Comparison of ENCODE assay signal across 8 mouse cellular contexts in genomic region chr16:94258366-94259310, GRCm38 (mm10). TPM values are rescaled to one million over a fixed set of nuclear protein-coding genes. Genes with fewer than 3 reads are reported as not detected.
DNase-seq lines count a peak whose midpoint lies in the region; ATAC-seq and TF ChIP-seq lines count a peak whose summit lies in the region.

No protein-coding gene starts in this region.

- ATAC-seq in limb, embryonic 13.5 days (ENCODE audit: low FRiP score, low read depth), result peak; percentile 33; the same call in 1 of the 2 replicates

- peak; percentile 79; the same call in 1 of the 2 replicates for TF ChIP-seq EP300 in heart, adult 2 months (IDR thresholded peaks at IDR 0.05; ENCODE audit: insufficient read depth, low read depth, low read length)

- no peak overlapping the region for H3K9ac ChIP-seq in heart, adult 2 months (ENCODE audit: low read depth, low read length)
- H3K9ac ChIP-seq in limb, embryonic 13.5 days, result no peak overlapping the region

- TF ChIP-seq CTCF in testis, adult 2 months (IDR thresholded peaks at IDR 0.05; ENCODE audit: control insufficient read depth, insufficient read depth, insufficient replicate concordance, low read depth, low read length), result peak; percentile 52; the same call in 1 of the 2 replicates
- TF ChIP-seq CTCF in heart, adult 2 months (IDR thresholded peaks at IDR 0.05), result peak; percentile 94

- DNase-seq in testis, postnatal 14 days (ENCODE audit: low spot score), result no peak
- peak; percentile 85 for DNase-seq in embryo, embryonic 11.5 days (ENCODE audit: low read depth, low spot score)
- peak; percentile 71 to 81 for DNase-seq in heart, adult 2 months
- DNase-seq in kidney, adult 9 months, result peak; percentile 86
- DNase-seq in naive thymus-derived CD4-positive, alpha-beta T cell, adult 2 months (ENCODE audit: low read depth), result peak; percentile 90
- DNase-seq in splenic B cell, adult 2 months (ENCODE audit: low read depth, low spot score), result peak; percentile 90

- H3K4me1 ChIP-seq in testis, adult 2 months (ENCODE audit: control insufficient read depth, insufficient read depth, low read length), result no peaks in the 10 kb centered on the region
- no peaks in the 10 kb centered on the region for H3K4me1 ChIP-seq in heart, adult 2 months (ENCODE audit: control insufficient read depth, insufficient read depth, low read length)
- peaks cover 19% of the 10 kb centered on the region for H3K4me1 ChIP-seq in limb, embryonic 13.5 days

- intact Hi-C loops in heart, adult 2 months (cut with DNase I), result loop anchor here (1.0 kb wide), 2 partner anchors 220 to 320 kb away; no protein-coding TSS in a partner anchor

- no peaks in the 10 kb centered on the region for H3K79me2 ChIP-seq in heart, adult 2 months (replicated peaks; ENCODE audit: control insufficient read depth, insufficient read depth, low read length)

- no peak for TF ChIP-seq POLR2A in testis, adult 2 months (IDR thresholded peaks at IDR 0.05; ENCODE audit: control insufficient read depth, low read depth, low read length)
- TF ChIP-seq POLR2A in heart, adult 2 months (IDR thresholded peaks at IDR 0.05; ENCODE audit: insufficient read depth, low read depth, low read length), result no peak

- H3K36me3 ChIP-seq in testis, adult 2 months (ENCODE audit: control insufficient read depth, insufficient read depth, low read length), result no peaks in the 10 kb centered on the region
- no peaks in the 10 kb centered on the region for H3K36me3 ChIP-seq in heart, adult 2 months (ENCODE audit: control insufficient read depth, insufficient read depth, low read length)
- no peaks in the 10 kb centered on the region for H3K36me3 ChIP-seq in limb, embryonic 13.5 days
- H3K36me3 ChIP-seq in splenic B cell, adult 2 months (ENCODE audit: control insufficient read depth, insufficient read depth, low read length, poor library complexity, severe bottlenecking), result no peaks in the 10 kb centered on the region

- H3K4me2 ChIP-seq in limb, embryonic 13.5 days (replicated peaks), result no peak overlapping the region

- H3K4me3 ChIP-seq in testis, adult 2 months (ENCODE audit: control insufficient read depth, low read depth, low read length), result no peak overlapping the region
- H3K4me3 ChIP-seq in heart, adult 2 months, result no peak overlapping the region
- H3K4me3 ChIP-seq in limb, embryonic 13.5 days, result no peak overlapping the region

- H3K27me3 ChIP-seq in testis, adult 2 months (ENCODE audit: control insufficient read depth, insufficient read depth, low read length), result no peaks in the 10 kb centered on the region
- no peaks in the 10 kb centered on the region for H3K27me3 ChIP-seq in heart, adult 2 months (ENCODE audit: control insufficient read depth, insufficient read depth, low read length)
- peaks cover 59% of the 10 kb centered on the region for H3K27me3 ChIP-seq in limb, embryonic 13.5 days
- H3K27me3 ChIP-seq in splenic B cell, adult 2 months (ENCODE audit: control insufficient read depth, insufficient read depth, low read length, poor library complexity, severe bottlenecking), result no peaks in the 10 kb centered on the region

- H3K27ac ChIP-seq in testis, adult 2 months (ENCODE audit: control insufficient read depth, insufficient read depth, low read depth, low read length), result no peak overlapping the region
- H3K27ac ChIP-seq in heart, adult 2 months, result no peak overlapping the region
- H3K27ac ChIP-seq in limb, embryonic 13.5 days, result no peak overlapping the region

- WGBS in heart, adult 2 months, result 62% methylated on average over 14 of the region's 14 CpGs
- 49% methylated on average over 14 of the region's 14 CpGs for WGBS in limb, embryonic 13.5 days

- no peaks in the 10 kb centered on the region for H3K9me3 ChIP-seq in limb, embryonic 13.5 days

RNA-seq across cellular contexts. Expression of gene Hlcs, which starts 54.7 kb away (rescaled TPM):
- polyA plus RNA-seq in testis, adult 2 months (2012; rRNA removed), result 3.5 TPM in 2 replicates
- 1 to 10 TPM; 5.4 to 5.5 TPM for total RNA-seq in heart, adult 2 months (2021)
- polyA plus RNA-seq in heart, adult 2 months (2012; rRNA removed), result 4.3 and 4.4 TPM in 2 replicates
- 8.8 and 9.8 TPM in 2 replicates for polyA plus RNA-seq in limb, embryonic 13.5 days (2015; fragmentation: Nextera tagmentation; extraction: Ambion mirVana)
